Mouse (Mus musculus) lung, adult 2 months (tissue): ENCODE results near the gene Kiz.

Source experiments
- CTCF ChIP-seq: fragments of 200-500 bp; IDR thresholded peaks from 2 replicates; pipeline ENCODE4 v1.5.1; 2011; ENCODE audit warnings: mild to moderate bottlenecking, low read length, control low read depth; ENCODE audit not compliant: insufficient read depth
- POLR2A ChIP-seq: fragments of 200-500 bp; IDR thresholded peaks from 2 replicates; pipeline ENCODE4 v1.6.1; 2011; ENCODE audit warnings: low read depth, mild to moderate bottlenecking, control low read depth, low read length, borderline replicate concordance; ENCODE audit errors: extremely low read depth

GRCm38 (mm10) chr2:147007265-147007664 lies 151.6 kb downstream of the Kiz start:
- TF ChIP-seq POLR2A (no peak), CTCF (no peak)
